Mouse (Mus musculus): ENCODE results near the gene Dzank1. TPM values are rescaled to one million over a fixed set of nuclear protein-coding genes. Genes with fewer than 3 reads are reported as not detected.

Dzank1 gene
- polyA plus RNA-seq, 1 experiment from 2014 or later = 3.4 TPM

DNA sequence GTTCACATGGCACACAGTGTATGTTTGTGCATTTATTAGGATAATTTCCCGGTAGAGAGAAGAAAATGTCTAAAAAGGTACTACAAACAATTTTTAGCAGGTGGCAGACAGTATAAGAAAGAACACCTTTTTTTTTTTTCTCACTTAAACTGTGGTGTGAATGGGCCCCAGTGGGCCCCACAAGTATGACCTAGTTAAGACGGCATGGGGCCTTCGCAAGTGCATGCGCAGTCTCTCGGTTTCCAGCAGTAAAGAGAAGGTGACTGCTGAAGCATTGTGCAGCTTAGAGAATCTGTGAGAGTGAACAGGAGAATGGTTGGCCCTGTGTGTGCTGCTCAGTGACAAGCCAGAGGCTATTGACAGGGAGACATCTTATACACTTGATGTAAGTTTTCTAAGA lies 37.9 kb downstream of the Dzank1 start:
- Histone ChIP-seq H3K4me2 (replicated peaks; ENCODE audit: low read depth, low read length) (no peak overlapping the region), H3K9ac (replicated peaks; ENCODE audit: low read depth, low read length) (no peak overlapping the region), H3K27ac (ENCODE audit: low read length) (no peak overlapping the region), H3K4me1 (ENCODE audit: control insufficient read depth, insufficient read depth, low read length) (no peaks in the 10 kb centered on the region), H3K27me3 (ENCODE audit: control insufficient read depth, insufficient read depth, low read length) (no peaks in the 10 kb centered on the region), H3K36me3 (ENCODE audit: control insufficient read depth, insufficient read depth, low read length) (no peaks in the 10 kb centered on the region), H3K9me3 (ENCODE audit: control insufficient read depth, low read depth, low read length) (no peaks in the 10 kb centered on the region), H3K4me3 (ENCODE audit: low read depth, low read length) (no peak overlapping the region)
- no peak for ATAC-seq (ENCODE audit: insufficient number of reproducible peaks, insufficient read depth, low FRiP score, low read depth)
- WGBS = 84% methylated on average over 5 of the region's 5 CpGs

DNA sequence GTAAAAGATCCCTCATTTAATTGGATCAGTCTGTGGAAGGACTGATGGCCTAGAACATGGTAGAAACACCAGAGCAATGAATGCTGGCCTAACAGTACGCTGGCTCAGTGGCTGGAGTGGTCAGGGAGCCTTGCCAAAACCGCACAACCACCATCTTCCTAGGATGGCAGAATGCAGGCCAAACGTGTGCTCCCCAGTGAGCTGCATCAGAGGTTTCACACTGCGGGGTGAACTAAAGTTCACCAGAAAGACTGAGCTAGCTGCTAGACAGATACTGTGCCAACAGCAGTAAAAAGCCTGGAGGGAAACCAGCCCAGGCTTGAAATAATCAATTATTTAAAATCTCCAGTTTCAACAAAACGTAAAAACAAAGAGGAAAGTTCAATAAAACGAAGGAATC lies 39.7 kb downstream of the Dzank1 start:
- Histone ChIP-seq H3K36me3 (ENCODE audit: control insufficient read depth, insufficient read depth, low read length) (no peaks in the 10 kb centered on the region), H3K9me3 (ENCODE audit: control insufficient read depth, low read depth, low read length) (no peaks in the 10 kb centered on the region), H3K27ac (ENCODE audit: low read length) (no peak overlapping the region), H3K4me2 (replicated peaks; ENCODE audit: low read depth, low read length) (no peak overlapping the region), H3K9ac (replicated peaks; ENCODE audit: low read depth, low read length) (no peak overlapping the region), H3K4me1 (ENCODE audit: control insufficient read depth, insufficient read depth, low read length) (no peaks in the 10 kb centered on the region), H3K4me3 (ENCODE audit: low read depth, low read length) (no peak overlapping the region), H3K27me3 (ENCODE audit: control insufficient read depth, insufficient read depth, low read length) (no peaks in the 10 kb centered on the region)
- 52% methylated on average over 6 of the region's 6 CpGs for WGBS
- ATAC-seq (ENCODE audit: insufficient number of reproducible peaks, insufficient read depth, low FRiP score, low read depth) = no peak

DNA sequence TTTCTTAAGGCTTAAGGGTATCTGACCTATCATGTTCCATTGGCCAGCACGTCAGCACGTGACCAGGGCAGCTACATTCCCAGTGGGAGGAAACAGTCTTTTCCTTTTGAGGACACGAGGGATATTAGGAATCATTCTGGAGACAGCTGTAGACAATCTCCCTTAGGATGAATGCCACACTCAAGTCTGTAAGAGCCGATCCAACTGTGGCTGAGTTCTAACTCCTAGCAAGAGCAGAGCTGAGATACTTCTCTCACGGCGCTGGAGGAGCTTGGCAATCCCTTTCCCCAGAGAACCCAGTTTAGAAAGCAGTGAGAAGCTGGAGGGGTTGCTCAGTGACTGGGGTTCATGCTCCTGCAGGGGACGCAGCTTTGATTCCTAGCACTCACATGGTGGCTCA lies 41.8 kb downstream of the Dzank1 start:
- Histone ChIP-seq H3K27me3 (ENCODE audit: control insufficient read depth, insufficient read depth, low read length) (no peaks in the 10 kb centered on the region), H3K4me1 (ENCODE audit: control insufficient read depth, insufficient read depth, low read length) (no peaks in the 10 kb centered on the region), H3K9me3 (ENCODE audit: control insufficient read depth, low read depth, low read length) (no peaks in the 10 kb centered on the region), H3K36me3 (ENCODE audit: control insufficient read depth, insufficient read depth, low read length) (no peaks in the 10 kb centered on the region), H3K9ac (replicated peaks; ENCODE audit: low read depth, low read length) (no peak overlapping the region), H3K4me3 (ENCODE audit: low read depth, low read length) (no peak overlapping the region), H3K4me2 (replicated peaks; ENCODE audit: low read depth, low read length) (no peak overlapping the region), H3K27ac (ENCODE audit: low read length) (no peak overlapping the region)
- no peak for ATAC-seq (ENCODE audit: insufficient number of reproducible peaks, insufficient read depth, low FRiP score, low read depth)
- 84% methylated on average over 7 of the region's 7 CpGs for WGBS

DNA sequence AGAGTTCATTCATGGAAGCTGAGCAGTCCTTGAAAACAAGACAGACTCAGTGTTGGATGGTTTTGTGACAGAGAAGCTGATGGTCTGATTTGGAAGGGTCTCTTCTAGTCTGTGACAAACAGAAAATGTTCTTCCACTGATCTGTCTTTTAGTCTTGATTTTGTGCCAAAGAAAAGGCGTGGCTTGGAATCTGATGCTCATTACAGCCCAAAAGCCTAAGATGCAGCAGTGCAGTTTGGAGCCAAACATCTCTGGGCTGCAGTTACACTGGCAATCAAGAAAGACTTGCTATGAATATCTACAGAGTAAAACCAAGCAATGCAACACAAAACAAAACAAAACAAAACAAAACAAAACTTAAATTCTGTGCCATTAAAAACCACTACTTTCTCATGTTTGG lies 43.1 kb downstream of the Dzank1 start:
- no peak overlapping the region for H3K9ac ChIP-seq (replicated peaks; ENCODE audit: low read depth, low read length)
- 65% methylated on average over 1 of the region's 1 CpGs for WGBS
- H3K4me2 ChIP-seq (replicated peaks; ENCODE audit: low read depth, low read length) = no peak overlapping the region
- no peaks in the 10 kb centered on the region for H3K9me3 ChIP-seq (ENCODE audit: control insufficient read depth, low read depth, low read length)
- no peaks in the 10 kb centered on the region for H3K4me1 ChIP-seq (ENCODE audit: control insufficient read depth, insufficient read depth, low read length)
- H3K36me3 ChIP-seq (ENCODE audit: control insufficient read depth, insufficient read depth, low read length) = no peaks in the 10 kb centered on the region
- no peak for ATAC-seq (ENCODE audit: insufficient number of reproducible peaks, insufficient read depth, low FRiP score, low read depth)
- no peak overlapping the region for H3K4me3 ChIP-seq (ENCODE audit: low read depth, low read length)
- no peak overlapping the region for H3K27ac ChIP-seq (ENCODE audit: low read length)
- no peaks in the 10 kb centered on the region for H3K27me3 ChIP-seq (ENCODE audit: control insufficient read depth, insufficient read depth, low read length)

DNA sequence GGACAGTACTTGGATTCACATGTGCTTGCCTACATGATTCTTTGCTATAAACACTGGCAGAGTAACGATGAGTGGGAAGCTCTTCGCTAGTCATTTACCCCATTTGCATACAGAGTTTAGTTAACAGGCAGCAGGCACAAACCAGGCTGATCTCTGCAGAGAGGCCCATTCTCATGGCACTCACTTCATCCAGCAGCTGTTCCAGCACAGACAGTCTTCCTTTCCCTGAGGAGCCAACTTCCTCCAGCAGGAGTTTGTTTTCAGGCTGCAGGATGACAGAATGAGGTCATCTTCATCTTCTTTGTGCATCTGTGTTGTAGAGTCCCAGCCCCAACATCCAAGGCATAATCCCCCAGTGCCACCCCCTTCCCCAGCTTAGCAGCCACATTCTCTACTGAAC lies 47.8 kb downstream of the Dzank1 start:
- Histone ChIP-seq H3K36me3 (ENCODE audit: control insufficient read depth, insufficient read depth, low read length) (no peaks in the 10 kb centered on the region), H3K4me1 (ENCODE audit: control insufficient read depth, insufficient read depth, low read length) (no peaks in the 10 kb centered on the region), H3K9me3 (ENCODE audit: control insufficient read depth, low read depth, low read length) (no peaks in the 10 kb centered on the region), H3K27me3 (ENCODE audit: control insufficient read depth, insufficient read depth, low read length) (no peaks in the 10 kb centered on the region), H3K4me2 (replicated peaks; ENCODE audit: low read depth, low read length) (no peak overlapping the region), H3K9ac (replicated peaks; ENCODE audit: low read depth, low read length) (no peak overlapping the region), H3K4me3 (ENCODE audit: low read depth, low read length) (no peak overlapping the region), H3K27ac (ENCODE audit: low read length) (no peak overlapping the region)
- ATAC-seq (ENCODE audit: insufficient number of reproducible peaks, insufficient read depth, low FRiP score, low read depth) = no peak
- WGBS = 52% methylated on average over 2 of the region's 2 CpGs

DNA sequence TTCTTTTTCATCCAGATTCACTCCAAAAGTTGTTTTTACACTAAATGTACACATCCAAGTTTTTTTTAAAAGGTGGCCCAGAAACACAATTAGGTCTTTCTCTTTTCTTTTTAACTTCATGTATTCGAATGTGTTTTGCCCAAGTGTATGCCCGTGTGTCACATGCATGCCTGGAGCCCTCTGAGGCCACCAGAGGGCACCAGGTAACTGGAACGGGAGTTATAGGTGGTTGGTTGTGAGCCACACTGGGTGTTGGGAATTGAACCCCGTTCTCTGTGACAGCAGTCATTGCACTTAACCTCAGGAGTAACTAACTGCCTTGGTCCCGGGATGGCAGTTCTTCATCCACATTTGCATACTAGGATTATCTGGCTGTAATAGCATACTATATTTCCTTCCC lies 60.0 kb downstream of the Dzank1 start:
- H3K27ac ChIP-seq (ENCODE audit: low read length) = no peak overlapping the region
- H3K4me3 ChIP-seq (ENCODE audit: low read depth, low read length) = no peak overlapping the region
- H3K4me1 ChIP-seq (ENCODE audit: control insufficient read depth, insufficient read depth, low read length) = no peaks in the 10 kb centered on the region
- no peak for ATAC-seq (ENCODE audit: insufficient number of reproducible peaks, insufficient read depth, low FRiP score, low read depth)
- WGBS = 69% methylated on average over 5 of the region's 5 CpGs
- H3K9ac ChIP-seq (replicated peaks; ENCODE audit: low read depth, low read length) = no peak overlapping the region
- H3K9me3 ChIP-seq (ENCODE audit: control insufficient read depth, low read depth, low read length) = no peaks in the 10 kb centered on the region
- no peaks in the 10 kb centered on the region for H3K36me3 ChIP-seq (ENCODE audit: control insufficient read depth, insufficient read depth, low read length)
- no peaks in the 10 kb centered on the region for H3K27me3 ChIP-seq (ENCODE audit: control insufficient read depth, insufficient read depth, low read length)
- H3K4me2 ChIP-seq (replicated peaks; ENCODE audit: low read depth, low read length) = no peak overlapping the region

DNA sequence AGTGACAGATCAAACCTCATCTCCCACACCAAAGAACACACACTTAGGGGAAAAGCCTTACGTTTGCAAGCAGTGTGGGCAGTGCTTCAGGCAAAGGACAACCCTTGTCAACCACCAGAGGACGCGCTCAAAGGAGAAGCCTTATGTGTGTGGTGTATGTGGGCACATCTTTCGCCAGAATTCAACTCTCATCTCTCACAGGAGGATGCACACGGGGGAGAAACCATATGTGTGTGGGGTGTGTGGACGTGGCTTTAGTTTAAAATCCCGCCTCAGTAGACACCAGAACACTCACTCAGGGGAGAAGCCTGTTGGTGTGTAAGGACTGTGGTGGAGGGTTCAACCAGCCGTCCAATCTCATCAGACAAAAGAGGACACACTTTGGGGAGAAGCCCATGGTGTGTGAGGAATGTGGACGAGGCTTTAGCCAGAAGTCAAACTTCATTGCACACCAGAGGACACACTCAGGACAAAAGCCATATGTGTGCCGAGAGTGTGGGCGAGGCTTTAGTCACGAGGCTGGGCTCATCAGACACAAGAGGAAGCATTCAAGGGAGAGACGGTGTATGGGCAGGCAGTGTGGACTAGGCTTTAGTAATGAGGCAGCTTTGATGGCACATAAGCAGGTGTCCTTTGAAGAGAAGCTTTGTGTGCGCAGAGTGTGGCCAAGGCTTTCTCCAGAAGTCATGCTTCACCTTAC lies 61.2 kb downstream of the Dzank1 start:
- H3K4me2 ChIP-seq (replicated peaks; ENCODE audit: low read depth, low read length) = no peak overlapping the region
- no peak overlapping the region for H3K9ac ChIP-seq (replicated peaks; ENCODE audit: low read depth, low read length)
- WGBS = 75% methylated on average over 14 of the region's 14 CpGs
- H3K27me3 ChIP-seq (ENCODE audit: control insufficient read depth, insufficient read depth, low read length) = no peaks in the 10 kb centered on the region
- no peaks in the 10 kb centered on the region for H3K4me1 ChIP-seq (ENCODE audit: control insufficient read depth, insufficient read depth, low read length)
- H3K36me3 ChIP-seq (ENCODE audit: control insufficient read depth, insufficient read depth, low read length) = no peaks in the 10 kb centered on the region
- no peak overlapping the region for H3K27ac ChIP-seq (ENCODE audit: low read length)
- H3K4me3 ChIP-seq (ENCODE audit: low read depth, low read length) = no peak overlapping the region
- no peak for ATAC-seq (ENCODE audit: insufficient number of reproducible peaks, insufficient read depth, low FRiP score, low read depth)
- H3K9me3 ChIP-seq (ENCODE audit: control insufficient read depth, low read depth, low read length) = no peaks in the 10 kb centered on the region

DNA sequence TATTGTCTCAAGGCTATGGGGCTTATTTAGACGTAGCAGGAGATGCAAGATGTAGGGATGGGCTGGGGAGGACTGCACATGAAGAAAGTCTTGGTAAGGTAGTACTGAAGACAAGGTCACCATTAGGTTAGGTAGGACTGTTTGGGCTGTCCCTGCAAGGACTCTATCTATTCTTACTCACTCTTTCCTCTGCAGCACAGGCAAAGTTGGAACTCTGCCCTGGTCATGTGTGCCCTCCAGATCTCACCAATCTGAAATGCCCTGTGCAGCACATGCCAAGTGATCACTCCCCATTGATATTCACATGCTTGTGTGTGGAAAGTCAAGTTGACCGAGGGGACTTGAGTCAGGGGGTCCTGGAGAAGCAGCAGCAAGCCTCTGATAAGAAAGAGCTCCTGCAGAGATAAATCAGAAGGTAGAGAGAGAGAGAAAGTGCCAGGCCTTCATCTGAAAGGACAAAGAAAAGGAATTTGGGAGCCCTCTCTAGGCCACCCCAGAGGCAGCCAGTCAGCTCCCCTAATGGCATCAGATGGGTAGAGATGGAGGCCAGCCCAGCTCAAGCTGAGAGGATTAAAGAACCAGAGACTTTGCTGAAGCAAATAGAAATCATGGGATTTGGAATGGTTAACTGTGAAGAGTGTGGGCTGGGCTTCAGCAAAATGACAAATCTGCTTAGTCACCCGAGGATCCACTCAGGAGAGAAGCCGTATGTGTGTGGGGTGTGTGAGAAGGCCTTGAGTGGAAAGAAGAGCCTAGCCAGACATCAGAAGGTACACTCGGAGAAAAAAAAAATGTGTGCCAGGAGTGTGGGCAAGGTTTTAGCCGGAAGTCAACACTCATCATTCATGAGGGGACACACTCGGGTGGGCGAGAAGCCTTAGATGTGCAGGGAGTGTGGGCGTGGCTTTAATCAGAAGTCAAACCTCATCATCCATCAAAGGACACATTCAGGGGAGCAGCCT lies 62.1 kb downstream of the Dzank1 start:
- H3K27ac ChIP-seq (ENCODE audit: low read length) = no peak overlapping the region
- no peaks in the 10 kb centered on the region for H3K27me3 ChIP-seq (ENCODE audit: control insufficient read depth, insufficient read depth, low read length)
- WGBS = 57% methylated on average over 9 of the region's 9 CpGs
- no peak overlapping the region for H3K4me2 ChIP-seq (replicated peaks; ENCODE audit: low read depth, low read length)
- H3K9me3 ChIP-seq (ENCODE audit: control insufficient read depth, low read depth, low read length) = no peaks in the 10 kb centered on the region
- no peak overlapping the region for H3K4me3 ChIP-seq (ENCODE audit: low read depth, low read length)
- H3K36me3 ChIP-seq (ENCODE audit: control insufficient read depth, insufficient read depth, low read length) = no peaks in the 10 kb centered on the region
- no peaks in the 10 kb centered on the region for H3K4me1 ChIP-seq (ENCODE audit: control insufficient read depth, insufficient read depth, low read length)
- no peak for ATAC-seq (ENCODE audit: insufficient number of reproducible peaks, insufficient read depth, low FRiP score, low read depth)
- H3K9ac ChIP-seq (replicated peaks; ENCODE audit: low read depth, low read length) = no peak overlapping the region
